Mouse (Mus musculus) common myeloid progenitor, adult 5-6 weeks (primary cell): ENCODE measurements around the gene Ube2j2. TPM values are rescaled to one million over a fixed set of nuclear protein-coding genes. Genes with fewer than 3 reads are reported as not detected.

Experiments
- ATAC-seq: replicated peaks from 2 replicates; pipeline ENCODE4 v1.8.0; 2016; ENCODE audit warnings: low read depth, mild to moderate bottlenecking, moderate TSS enrichment, inconsistent platforms; ENCODE audit not compliant: poor library complexity, severe bottlenecking
- total RNA-seq: library from RNA; stranded (forward); fragments of 200-1000, 187-1606 nt; gene quantifications from 2 replicates; pipeline ENCODE4 v1.2.3, GENCODE M21; 2017

Gene Ube2j2
- total RNA-seq, 1 experiment from 2014 or later = 91.5 TPM

DNA sequence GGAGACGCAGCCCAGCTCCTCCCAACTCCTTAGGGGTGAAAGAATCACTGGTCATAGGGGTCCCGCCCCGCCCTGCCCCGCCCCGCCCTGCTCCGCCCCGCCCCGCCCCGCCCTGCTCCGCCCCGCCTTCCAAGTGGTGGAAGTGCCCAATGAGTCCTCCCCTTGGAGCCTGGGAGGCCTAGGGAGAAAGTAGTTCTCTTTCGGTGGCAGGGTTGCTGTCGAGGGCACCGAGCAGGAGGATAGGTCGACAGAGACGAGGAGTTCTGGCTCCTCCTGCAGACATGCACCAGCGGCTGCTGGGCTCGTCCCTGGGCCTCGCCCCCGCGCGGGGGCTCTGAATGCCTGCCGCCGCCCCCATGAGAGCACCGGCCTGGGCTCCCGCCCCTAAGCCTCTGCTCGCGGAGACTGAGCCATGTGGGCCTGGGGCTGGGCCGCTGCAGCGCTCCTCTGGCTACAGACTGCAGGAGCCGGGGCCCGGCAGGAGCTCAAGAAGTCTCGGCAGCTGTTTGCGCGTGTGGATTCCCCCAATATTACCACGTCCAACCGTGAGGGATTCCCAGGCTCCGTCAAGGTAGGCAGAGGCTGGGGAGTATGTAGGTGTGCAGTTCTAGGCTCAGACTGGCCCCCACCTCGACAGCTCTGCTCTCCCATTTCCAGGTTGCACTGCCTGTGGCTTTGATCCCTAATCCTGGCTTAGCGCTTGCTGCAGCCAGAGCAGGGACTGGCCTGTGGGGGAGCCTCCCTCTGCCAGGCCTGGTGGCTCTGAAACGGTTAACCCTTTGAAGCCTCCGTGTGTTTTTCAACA, 18.7 kb downstream of the Ube2j2 start, which contains the start of gene C1qtnf12:
Gene C1qtnf12 (plus strand): TSS at position 152 of the 805 bp plus-strand sequence.
- ATAC-seq = peak; percentile 84

DNA sequence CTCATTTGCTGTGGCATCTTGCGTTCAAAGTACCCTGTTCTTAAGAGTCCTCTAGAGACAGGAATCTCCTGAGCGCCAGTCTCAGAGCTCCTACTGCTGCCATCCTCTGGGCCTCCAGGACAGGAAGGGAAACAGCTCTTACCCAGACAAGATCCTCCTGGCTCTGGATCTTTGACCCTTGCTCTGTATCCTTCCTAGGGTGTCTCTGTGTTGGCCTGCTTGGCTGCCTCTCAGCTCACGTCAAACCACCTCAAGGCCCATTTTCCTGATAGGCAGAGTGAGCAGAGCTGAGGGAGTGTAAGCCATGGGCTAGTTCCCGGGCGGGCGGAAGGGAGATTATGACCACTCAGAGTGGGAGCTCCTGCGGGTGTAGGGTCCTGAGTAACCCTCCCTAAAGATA, 19.5 kb downstream of the Ube2j2 start:
- no peak for ATAC-seq

GRCm38 (mm10) chr4:155964396-155964795, 20.8 kb downstream of the Ube2j2 start:
- ATAC-seq = no peak

GRCm38 (mm10) chr4:155969043-155969653, 25.5 kb downstream of the Ube2j2 start:
- no peak for ATAC-seq

- ATAC-seq = no peak; the same call in 1 of the 2 replicates
These were observed 26.7 kb downstream of the Ube2j2 start for GRCm38 (mm10) chr4:155970286-155970685.

DNA sequence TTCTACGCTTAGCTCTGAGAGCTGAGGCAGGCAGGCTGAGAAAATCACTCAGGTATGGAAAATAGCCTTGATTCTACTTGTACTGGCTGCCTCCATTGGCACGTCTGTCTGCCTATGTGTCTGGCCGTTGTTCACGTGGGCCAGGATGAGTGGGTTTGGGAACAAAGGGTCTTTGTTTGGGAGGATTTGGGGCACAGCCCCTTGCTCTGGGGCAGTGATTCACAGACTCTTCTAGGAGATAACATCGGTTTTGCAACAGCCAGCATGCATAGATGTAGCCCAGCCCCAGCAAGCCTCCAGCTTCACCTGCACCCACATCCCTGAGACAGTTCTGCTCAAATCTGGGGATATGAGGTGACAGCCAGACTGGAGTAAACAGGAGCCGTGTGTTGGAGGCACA, 29.0 kb downstream of the Ube2j2 start:
- no peak for ATAC-seq

DNA sequence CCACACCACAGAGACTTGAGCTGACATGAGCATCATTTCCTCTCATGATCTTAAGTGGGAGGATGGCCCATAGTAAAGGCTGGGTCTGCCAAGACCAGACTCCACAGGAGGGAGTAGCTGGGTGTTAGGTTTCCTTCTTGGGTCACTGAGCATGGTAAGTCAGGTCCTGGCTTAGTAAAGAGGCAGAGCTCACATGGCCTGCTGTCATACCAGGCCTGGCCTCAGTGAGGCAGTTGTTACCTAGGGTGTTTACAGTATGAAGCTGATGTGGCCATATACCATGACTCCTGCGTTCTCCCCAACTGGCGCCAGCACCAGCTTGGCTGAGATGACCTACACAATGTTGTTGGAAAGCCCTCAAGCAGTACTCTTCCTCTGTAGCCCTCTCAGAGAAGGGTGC, 29.6 kb downstream of the Ube2j2 start:
- peak; percentile 59; the same call in 1 of the 2 replicates for ATAC-seq

DNA sequence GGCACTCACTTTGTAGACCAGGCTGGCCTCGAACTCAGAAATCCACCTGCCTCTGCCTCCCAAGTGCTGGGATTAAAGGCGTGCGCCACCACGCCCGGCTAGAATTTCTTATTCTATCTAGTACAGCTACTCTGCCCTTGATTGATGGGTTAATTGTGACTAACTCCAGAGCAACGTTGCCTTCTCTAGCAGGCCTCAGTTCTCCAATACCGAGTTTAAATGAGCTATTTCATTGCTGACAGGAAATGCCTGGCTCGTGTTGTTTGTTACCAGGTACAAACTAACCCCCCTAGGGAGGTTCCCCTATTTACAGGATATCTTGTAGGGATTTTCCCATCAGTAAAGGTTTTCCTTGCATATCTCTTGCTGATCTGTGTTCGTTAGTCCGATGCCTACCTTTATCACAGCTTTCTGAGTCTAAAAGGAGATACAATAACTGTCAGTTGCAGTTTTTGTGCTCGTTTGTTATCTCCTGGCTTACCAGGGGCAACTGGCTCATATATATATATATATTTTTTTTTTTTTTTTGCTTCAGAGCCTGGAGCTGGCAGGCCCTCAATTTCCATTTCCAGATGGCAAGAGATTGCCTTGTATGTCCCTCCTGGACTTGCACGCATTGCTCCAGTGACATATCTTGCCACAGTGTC, 37.9 kb downstream of the Ube2j2 start:
- ATAC-seq = no peak

GRCm38 (mm10) chr4:155983788-155984187, 40.2 kb downstream of the Ube2j2 start:
- no peak for ATAC-seq

DNA sequence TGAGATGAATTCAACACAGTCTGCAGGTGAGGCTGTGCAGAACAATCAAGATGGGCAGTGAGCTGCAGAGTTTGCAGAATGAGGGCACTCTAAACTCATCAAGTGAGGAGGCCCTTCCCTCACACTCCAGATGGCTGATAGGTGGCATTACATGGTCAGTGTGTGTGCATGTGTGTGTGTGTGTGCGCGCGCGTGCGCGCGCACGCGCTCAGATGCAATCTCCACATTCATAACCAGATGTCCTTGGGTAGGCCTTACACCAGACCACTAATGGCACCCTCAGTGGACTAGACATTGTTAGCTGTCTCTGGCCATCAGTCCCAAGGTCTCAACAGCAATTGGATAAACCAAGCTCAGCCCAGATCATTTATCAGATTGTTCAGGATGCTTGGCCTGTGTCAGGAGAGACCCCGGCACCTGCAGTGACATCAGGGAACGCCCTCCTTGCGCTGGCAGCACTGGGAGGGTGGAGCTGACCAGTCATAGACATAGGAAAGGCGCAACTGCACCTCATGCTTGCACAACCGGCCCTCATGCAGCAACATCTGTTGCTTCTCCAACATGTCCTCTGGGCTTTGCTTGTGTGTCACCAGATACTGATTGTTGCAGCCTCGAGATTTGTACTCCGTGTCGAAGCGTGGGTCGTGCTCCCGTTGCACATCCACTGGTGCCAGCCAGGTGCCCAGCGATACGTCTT, 47.7 kb downstream of the Ube2j2 start:
- ATAC-seq = no peak

DNA sequence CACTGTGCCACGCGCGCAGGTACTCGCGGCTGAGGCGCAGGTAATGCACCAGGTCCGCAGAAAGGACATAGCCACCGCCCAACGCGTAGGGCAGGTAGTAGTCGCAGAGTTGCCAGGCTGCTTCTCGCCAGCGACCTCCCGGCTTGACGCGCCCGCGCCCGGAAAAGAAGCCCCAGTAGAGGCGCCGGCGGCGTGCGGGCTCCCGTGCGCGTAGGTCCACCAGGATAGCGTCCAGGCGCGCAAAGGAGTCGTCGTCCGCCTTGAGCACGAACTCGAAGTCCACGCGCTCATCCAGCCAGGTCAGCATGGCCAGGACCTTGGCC, 48.2 kb downstream of the Ube2j2 start:
- no peak for ATAC-seq

- peak; percentile 67 for ATAC-seq
These were observed 48.7 kb downstream of the Ube2j2 start, which contains the start of the genes B3galt6 and Sdf4 for GRCm38 (mm10) chr4:155992241-155992905. TSS of gene B3galt6 (minus strand) at chr4:155992649. TSS of gene Sdf4 (plus strand) at chr4:155992872.

- ATAC-seq = peak; percentile 70
These were observed 49.4 kb downstream of the Ube2j2 start for GRCm38 (mm10) chr4:155992906-155993547.

- no peak for ATAC-seq
These were observed 50.0 kb downstream of the Ube2j2 start for GRCm38 (mm10) chr4:155993606-155994005.

DNA sequence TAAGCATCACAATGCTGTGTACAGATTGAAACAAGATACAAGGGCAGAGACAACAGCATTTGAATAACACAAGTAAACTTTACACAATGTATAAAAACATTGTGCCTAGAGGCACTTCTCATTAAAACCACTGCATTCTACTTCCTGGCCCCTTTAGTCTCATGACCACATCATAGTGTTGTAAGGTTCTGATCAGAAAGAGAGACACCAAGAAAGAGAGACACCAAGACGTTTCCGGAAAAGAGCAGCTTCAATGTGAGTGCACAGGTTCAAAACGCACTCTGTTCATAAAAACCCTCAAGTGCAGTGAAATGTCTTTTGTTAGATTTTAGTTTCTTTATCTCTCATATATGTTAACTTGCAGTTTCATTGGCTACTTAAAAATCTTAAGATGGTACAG, 60.5 kb downstream of the Ube2j2 start:
- no peak for ATAC-seq

DNA sequence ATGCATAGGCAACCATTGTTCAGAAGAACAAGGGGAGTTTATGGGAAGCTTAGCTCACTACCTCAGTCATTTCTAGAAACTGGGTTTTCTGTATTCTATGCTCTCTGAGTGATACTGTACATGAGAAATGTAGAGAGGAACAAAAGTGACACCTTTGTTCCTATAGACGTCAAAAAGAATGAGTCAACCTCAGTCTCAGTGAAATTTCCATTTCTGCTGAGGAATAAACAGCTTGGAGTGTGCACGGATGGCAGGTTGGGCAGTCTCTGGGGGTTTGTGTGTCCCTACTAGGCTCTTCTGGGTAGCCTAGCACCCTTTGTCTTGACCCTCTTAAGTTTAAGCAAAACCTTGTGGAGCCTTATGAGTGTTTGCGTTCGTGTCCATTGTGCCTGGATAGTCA, 64.7 kb downstream of the Ube2j2 start:
- no peak for ATAC-seq
